Mouse (Mus musculus): ENCODE data around the gene Nsl1. TPM values are rescaled to one million over a fixed set of nuclear protein-coding genes. Genes with fewer than 3 reads are reported as not detected.
A peak's percentile ranks its signal among the peaks of the same experiment; 100 is the strongest.
"Not testable (repeated sequence)": the region's sequence is repeated elsewhere in the genome, so short reads cannot be mapped to it uniquely, and the experiment has no call there.

Gene Nsl1
- polyA plus RNA-seq (2014; fragmentation: Nextera tagmentation; extraction: Ambion mirVana) = 29.9 and 34.3 TPM in 2 replicates

- Histone ChIP-seq H3K27ac (ENCODE audit: low read depth, low read length) (0 out of 2 replicates have a peak within 1 kb of the TSS, but pooled peaks have one; percentile 37), H3K9ac (ENCODE audit: low read length) (peak within 1 kb of the TSS; percentile 93), H3K36me3 (ENCODE audit: control insufficient read depth, insufficient read depth, low read length) (no peaks in the 10 kb centered on the region), H3K4me1 (replicated peaks; ENCODE audit: control insufficient read depth, insufficient read depth, low read length) (peaks cover 3% of the 10 kb centered on the region; the same call in 1 of the 2 replicates), H3K4me3 (ENCODE audit: low read depth, low read length) (peak within 1 kb of the TSS; percentile 91), H3K27me3 (ENCODE audit: control insufficient read depth, insufficient read depth, low read length) (no peaks in the 10 kb centered on the region), H3K9me3 (ENCODE audit: control insufficient read depth, low read length) (no peaks in the 10 kb centered on the region), H3K4me2 (ENCODE audit: low read depth, low read length, severe bottlenecking) (peak within 1 kb of the TSS; percentile 67)
- DNase-seq (ENCODE audit: low spot score) (peak; percentile 95), ATAC-seq (replicated peaks; ENCODE audit: low FRiP score) (peak; percentile 92)
- under 1% methylated on average over 56 of the region's 56 CpGs for whole genome bisulfite sequencing
These were observed at the start of gene Nsl1, which contains the start of gene Tatdn3 for GRCm38 (mm10) chr1:191062781-191063485. TSS of gene Nsl1 (plus strand) at chr1:191063012. TSS of gene Tatdn3 (minus strand) at chr1:191062932.

GRCm38 (mm10) chr1:191014271-191014670 lies 48.5 kb upstream of the Nsl1 start:
- H3K36me3 ChIP-seq (ENCODE audit: control insufficient read depth, insufficient read depth, low read length) = no peaks in the 10 kb centered on the region; the same call in 1 of the 2 replicates
- no peaks in the 10 kb centered on the region for H3K9me3 ChIP-seq (ENCODE audit: control insufficient read depth, low read length)
- H3K4me1 ChIP-seq (replicated peaks; ENCODE audit: control insufficient read depth, insufficient read depth, low read length) = no peaks in the 10 kb centered on the region
- H3K9ac ChIP-seq (ENCODE audit: low read length) = no peak overlapping the region
- DNase-seq (ENCODE audit: low spot score) (no peak), ATAC-seq (replicated peaks; ENCODE audit: low FRiP score) (no peak)
- no peak overlapping the region for H3K4me2 ChIP-seq (ENCODE audit: low read depth, low read length, severe bottlenecking)
- no peak overlapping the region for H3K27ac ChIP-seq (ENCODE audit: low read depth, low read length)
- no peaks in the 10 kb centered on the region for H3K27me3 ChIP-seq (ENCODE audit: control insufficient read depth, insufficient read depth, low read length)
- 95% methylated on average over 3 of the region's 3 CpGs for WGBS
- no peak overlapping the region for H3K4me3 ChIP-seq (ENCODE audit: low read depth, low read length)

GRCm38 (mm10) chr1:191019803-191020202 lies 43.0 kb upstream of the Nsl1 start:
- Histone ChIP-seq H3K4me3 (ENCODE audit: low read depth, low read length) (no peak overlapping the region), H3K36me3 (ENCODE audit: control insufficient read depth, insufficient read depth, low read length) (no peaks in the 10 kb centered on the region), H3K9ac (ENCODE audit: low read length) (no peak overlapping the region), H3K9me3 (ENCODE audit: control insufficient read depth, low read length) (no peaks in the 10 kb centered on the region), H3K27me3 (ENCODE audit: control insufficient read depth, insufficient read depth, low read length) (no peaks in the 10 kb centered on the region), H3K27ac (ENCODE audit: low read depth, low read length) (no peak overlapping the region), H3K4me2 (ENCODE audit: low read depth, low read length, severe bottlenecking) (no peak overlapping the region), H3K4me1 (replicated peaks; ENCODE audit: control insufficient read depth, insufficient read depth, low read length) (peaks cover 2% of the 10 kb centered on the region; the same call in 1 of the 2 replicates)
- WGBS = 96% methylated on average over 5 of the region's 5 CpGs
- DNase-seq (ENCODE audit: low spot score) = no peak
- no peak for ATAC-seq (replicated peaks; ENCODE audit: low FRiP score)

GRCm38 (mm10) chr1:191020217-191020924 lies 42.4 kb upstream of the Nsl1 start:
- H3K4me2 ChIP-seq (ENCODE audit: low read depth, low read length, severe bottlenecking) = no peak overlapping the region
- no peak overlapping the region for H3K27ac ChIP-seq (ENCODE audit: low read depth, low read length)
- WGBS = 90% methylated on average over 3 of the region's 3 CpGs
- H3K27me3 ChIP-seq (ENCODE audit: control insufficient read depth, insufficient read depth, low read length) = no peaks in the 10 kb centered on the region
- DNase-seq (ENCODE audit: low spot score) (no peak), ATAC-seq (replicated peaks; ENCODE audit: low FRiP score) (no peak)
- H3K9ac ChIP-seq (ENCODE audit: low read length) = no peak overlapping the region
- H3K4me1 ChIP-seq (replicated peaks; ENCODE audit: control insufficient read depth, insufficient read depth, low read length) = peaks cover 5% of the 10 kb centered on the region; the same call in 1 of the 2 replicates
- H3K36me3 ChIP-seq (ENCODE audit: control insufficient read depth, insufficient read depth, low read length) = no peaks in the 10 kb centered on the region
- no peak overlapping the region for H3K4me3 ChIP-seq (ENCODE audit: low read depth, low read length)
- H3K9me3 ChIP-seq (ENCODE audit: control insufficient read depth, low read length) = no peaks in the 10 kb centered on the region

GRCm38 (mm10) chr1:191021016-191021415 lies 41.8 kb upstream of the Nsl1 start:
- Histone ChIP-seq H3K9ac (ENCODE audit: low read length) (no peak overlapping the region), H3K4me1 (replicated peaks; ENCODE audit: control insufficient read depth, insufficient read depth, low read length) (peaks cover 5% of the 10 kb centered on the region; the same call in 1 of the 2 replicates), H3K36me3 (ENCODE audit: control insufficient read depth, insufficient read depth, low read length) (no peaks in the 10 kb centered on the region), H3K4me2 (ENCODE audit: low read depth, low read length, severe bottlenecking) (no peak overlapping the region), H3K27me3 (ENCODE audit: control insufficient read depth, insufficient read depth, low read length) (no peaks in the 10 kb centered on the region), H3K9me3 (ENCODE audit: control insufficient read depth, low read length) (no peaks in the 10 kb centered on the region), H3K27ac (ENCODE audit: low read depth, low read length) (no peak overlapping the region), H3K4me3 (ENCODE audit: low read depth, low read length) (no peak overlapping the region)
- DNase-seq (ENCODE audit: low spot score) = no peak
- WGBS = 94% methylated on average over 7 of the region's 7 CpGs
- ATAC-seq (replicated peaks; ENCODE audit: low FRiP score) = no peak

GRCm38 (mm10) chr1:191023140-191023539 lies 39.7 kb upstream of the Nsl1 start:
- no peak for DNase-seq (ENCODE audit: low spot score)
- Histone ChIP-seq H3K9me3 (ENCODE audit: control insufficient read depth, low read length) (no peaks in the 10 kb centered on the region), H3K27me3 (ENCODE audit: control insufficient read depth, insufficient read depth, low read length) (no peaks in the 10 kb centered on the region), H3K36me3 (ENCODE audit: control insufficient read depth, insufficient read depth, low read length) (no peaks in the 10 kb centered on the region), H3K27ac (ENCODE audit: low read depth, low read length) (no peak overlapping the region), H3K4me1 (replicated peaks; ENCODE audit: control insufficient read depth, insufficient read depth, low read length) (peaks cover 5% of the 10 kb centered on the region; the same call in 1 of the 2 replicates), H3K4me2 (ENCODE audit: low read depth, low read length, severe bottlenecking) (no peak overlapping the region), H3K9ac (ENCODE audit: low read length) (no peak overlapping the region), H3K4me3 (ENCODE audit: low read depth, low read length) (no peak overlapping the region)
- WGBS = 95% methylated on average over 2 of the region's 2 CpGs
- ATAC-seq (replicated peaks; ENCODE audit: low FRiP score) = no peak

GRCm38 (mm10) chr1:191023806-191024205 lies 39.0 kb upstream of the Nsl1 start:
- DNase-seq (ENCODE audit: low spot score); H3K4me2 ChIP-seq (ENCODE audit: low read depth, low read length, severe bottlenecking); H3K36me3 ChIP-seq (ENCODE audit: control insufficient read depth, insufficient read depth, low read length); H3K4me1 ChIP-seq (replicated peaks; ENCODE audit: control insufficient read depth, insufficient read depth, low read length); ATAC-seq (replicated peaks; ENCODE audit: low FRiP score); H3K4me3 ChIP-seq (ENCODE audit: low read depth, low read length); H3K9ac ChIP-seq (ENCODE audit: low read length); H3K27me3 ChIP-seq (ENCODE audit: control insufficient read depth, insufficient read depth, low read length); H3K9me3 ChIP-seq (ENCODE audit: control insufficient read depth, low read length); H3K27ac ChIP-seq (ENCODE audit: low read depth, low read length): not testable (repeated sequence)
- WGBS = 96% methylated on average over 5 of the region's 6 CpGs

GRCm38 (mm10) chr1:191025016-191026012 lies 37.5 kb upstream of the Nsl1 start:
- ATAC-seq (replicated peaks; ENCODE audit: low FRiP score) (peak; percentile 6), DNase-seq (ENCODE audit: low spot score) (peak; percentile 71)
- peaks cover 5% of the 10 kb centered on the region; the same call in 1 of the 2 replicates for H3K4me1 ChIP-seq (replicated peaks; ENCODE audit: control insufficient read depth, insufficient read depth, low read length)
- WGBS = 2% methylated on average over 69 of the region's 69 CpGs
- H3K27me3 ChIP-seq (ENCODE audit: control insufficient read depth, insufficient read depth, low read length) = no peaks in the 10 kb centered on the region
- H3K4me2 ChIP-seq (ENCODE audit: low read depth, low read length, severe bottlenecking) = peak overlapping the region; percentile 98
- H3K4me3 ChIP-seq (ENCODE audit: low read depth, low read length) = peak overlapping the region; percentile 71
- H3K9me3 ChIP-seq (ENCODE audit: control insufficient read depth, low read length) = no peaks in the 10 kb centered on the region
- peak overlapping the region; percentile 59 for H3K27ac ChIP-seq (ENCODE audit: low read depth, low read length)
- H3K36me3 ChIP-seq (ENCODE audit: control insufficient read depth, insufficient read depth, low read length) = no peaks in the 10 kb centered on the region
- peak overlapping the region; percentile 89 for H3K9ac ChIP-seq (ENCODE audit: low read length)

Data from forebrain, embryonic 11.5 days (tissue).